Mouse (Mus musculus): ENCODE results near the gene Oxsr1. TPM values are rescaled to one million over a fixed set of nuclear protein-coding genes. Genes with fewer than 3 reads are reported as not detected.
"Not testable (repeated sequence)": the region's sequence is repeated elsewhere in the genome, so short reads cannot be mapped to it uniquely, and the experiment has no call there.

The Oxsr1 gene
- total RNA-seq, 2 experiments from 2014 or later: 16.9 to 29.1 TPM

- no peak for ATAC-seq (replicated peaks; ENCODE audit: poor library complexity)
Observed at GRCm38 (mm10) chr9:119278031-119278430, 44.2 kb downstream of the Oxsr1 start.

GRCm38 (mm10) chr9:119276321-119276720, 45.9 kb downstream of the Oxsr1 start:
- ATAC-seq (replicated peaks; ENCODE audit: poor library complexity): no peak

DNA sequence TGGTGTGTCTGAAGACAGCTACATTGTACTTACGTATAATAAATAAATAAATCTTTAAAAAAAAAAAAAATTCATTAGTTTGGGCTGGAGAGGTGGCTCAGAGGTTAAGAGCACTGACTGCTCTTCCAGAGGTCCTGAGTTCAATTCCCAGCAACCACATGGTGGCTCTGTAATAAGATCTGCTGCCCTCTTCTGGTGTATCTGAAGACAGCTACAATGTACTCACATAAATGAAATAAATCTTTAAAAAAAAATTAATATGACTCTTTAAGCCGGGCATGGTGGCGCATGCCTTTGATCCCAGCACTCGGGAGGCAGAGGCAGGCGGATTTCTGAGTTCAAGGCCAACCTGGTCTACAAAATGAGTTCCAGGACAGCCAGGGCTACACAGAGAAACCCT, 47.4 kb downstream of the Oxsr1 start:
- not testable (repeated sequence) for ATAC-seq (replicated peaks; ENCODE audit: poor library complexity)

GRCm38 (mm10) chr9:119271496-119271895, 50.7 kb downstream of the Oxsr1 start:
- ATAC-seq (replicated peaks; ENCODE audit: poor library complexity): no peak

DNA sequence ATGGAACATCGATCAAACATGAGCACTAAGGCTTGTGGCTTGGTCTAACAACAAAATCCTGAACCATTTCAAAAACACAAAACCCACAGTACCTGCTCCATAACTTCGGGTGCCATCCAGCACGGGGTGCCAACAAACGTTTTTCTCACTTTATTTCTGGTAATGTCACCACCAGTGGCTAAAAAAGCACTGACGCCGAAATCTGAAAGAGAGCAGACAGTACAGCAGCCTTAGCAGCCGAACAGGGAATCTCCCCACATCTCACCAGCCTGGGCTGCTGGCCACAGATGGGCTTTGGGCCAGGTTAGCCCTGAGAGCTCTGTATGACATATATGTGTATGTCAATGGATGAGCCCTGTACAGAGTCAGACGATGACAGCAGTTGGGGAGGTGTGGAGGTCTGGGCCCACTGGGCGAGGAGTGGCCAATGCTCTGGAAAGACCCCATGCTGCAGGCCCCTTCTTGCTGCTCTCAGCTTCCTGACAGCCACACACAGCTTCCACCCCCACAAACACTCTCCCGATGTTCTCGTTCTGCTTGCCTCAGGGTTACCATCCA, 53.6 kb downstream of the Oxsr1 start:
- ATAC-seq (replicated peaks; ENCODE audit: poor library complexity): no peak

DNA sequence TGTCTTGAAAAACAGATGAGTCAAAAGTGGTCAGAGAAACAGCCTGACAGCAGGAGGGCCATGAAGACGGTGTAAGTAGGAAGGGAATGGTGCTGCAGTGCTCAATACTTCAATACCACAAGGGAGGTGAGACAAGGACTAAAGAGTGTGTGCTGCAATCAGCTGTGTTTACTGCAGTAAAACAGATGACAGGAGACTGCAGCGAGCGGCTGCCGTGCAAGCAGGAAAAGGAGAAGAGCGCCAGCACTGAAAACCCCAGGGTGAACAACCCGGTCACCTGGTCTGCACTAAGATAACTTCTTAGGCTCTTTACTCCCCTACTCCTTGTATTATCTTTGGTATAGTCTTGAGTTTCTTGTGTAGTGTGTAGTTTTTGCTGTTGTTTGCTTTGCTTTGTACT, 54.1 kb downstream of the Oxsr1 start:
- ATAC-seq (replicated peaks; ENCODE audit: poor library complexity): no peak

GRCm38 (mm10) chr9:119266121-119266395, 56.2 kb downstream of the Oxsr1 start:
- ATAC-seq (replicated peaks; ENCODE audit: poor library complexity): not testable (repeated sequence)

GRCm38 (mm10) chr9:119265373-119266120, 56.7 kb downstream of the Oxsr1 start:
- peak; percentile 76 for ATAC-seq (replicated peaks; ENCODE audit: poor library complexity)

DNA sequence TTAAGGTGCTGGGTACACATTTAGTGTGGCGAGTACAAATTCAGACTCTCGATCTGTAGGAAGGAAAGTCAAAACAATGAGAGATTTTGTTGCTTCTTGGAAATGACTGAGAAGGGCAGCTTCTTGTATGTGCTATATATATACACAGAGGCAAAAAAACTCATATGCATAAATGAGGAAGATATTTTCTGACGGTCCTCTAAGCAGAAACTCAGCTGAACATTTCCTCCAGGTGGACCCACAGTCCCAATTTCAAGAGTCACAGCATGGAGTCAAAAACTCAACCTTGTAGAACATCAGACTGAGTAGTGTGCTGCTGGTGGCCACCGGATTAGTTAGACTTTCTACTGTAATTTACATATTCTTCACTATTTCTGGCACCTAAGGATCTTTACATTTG, 59.2 kb downstream of the Oxsr1 start:
- no peak for ATAC-seq (replicated peaks; ENCODE audit: poor library complexity)

GRCm38 (mm10) chr9:119260825-119261224, 61.4 kb downstream of the Oxsr1 start:
- no peak for ATAC-seq (replicated peaks; ENCODE audit: poor library complexity)

- ATAC-seq (replicated peaks; ENCODE audit: poor library complexity): no peak
Observed at GRCm38 (mm10) chr9:119258785-119259184, 63.4 kb downstream of the Oxsr1 start.

GRCm38 (mm10) chr9:119258128-119258527, 64.1 kb downstream of the Oxsr1 start:
- no peak for ATAC-seq (replicated peaks; ENCODE audit: poor library complexity)

- no peak for ATAC-seq (replicated peaks; ENCODE audit: poor library complexity)
Observed at GRCm38 (mm10) chr9:119256161-119256560, 66.1 kb downstream of the Oxsr1 start.

DNA sequence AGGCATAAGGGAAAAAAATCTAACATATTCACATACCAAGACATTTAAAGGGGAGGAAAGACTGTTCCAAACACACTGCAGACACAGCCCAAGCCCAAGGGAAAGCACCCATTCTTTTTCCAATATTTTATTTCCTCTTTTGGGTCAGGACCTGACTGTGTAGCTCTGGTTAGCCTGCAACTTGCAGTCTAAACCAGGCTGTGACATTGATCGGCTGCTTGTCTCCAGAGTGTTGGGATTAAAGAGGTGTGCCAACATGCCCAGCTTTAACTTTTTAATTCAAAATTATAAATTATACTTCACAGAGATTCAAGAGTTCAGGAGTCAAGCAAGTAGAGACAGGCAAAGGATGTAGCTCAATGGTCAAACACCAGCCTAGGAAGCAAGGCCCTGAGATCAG, 67.1 kb downstream of the Oxsr1 start:
- ATAC-seq (replicated peaks; ENCODE audit: poor library complexity): no peak

GRCm38 (mm10) chr9:119254187-119254586, 68.0 kb downstream of the Oxsr1 start:
- ATAC-seq (replicated peaks; ENCODE audit: poor library complexity): no peak

DNA sequence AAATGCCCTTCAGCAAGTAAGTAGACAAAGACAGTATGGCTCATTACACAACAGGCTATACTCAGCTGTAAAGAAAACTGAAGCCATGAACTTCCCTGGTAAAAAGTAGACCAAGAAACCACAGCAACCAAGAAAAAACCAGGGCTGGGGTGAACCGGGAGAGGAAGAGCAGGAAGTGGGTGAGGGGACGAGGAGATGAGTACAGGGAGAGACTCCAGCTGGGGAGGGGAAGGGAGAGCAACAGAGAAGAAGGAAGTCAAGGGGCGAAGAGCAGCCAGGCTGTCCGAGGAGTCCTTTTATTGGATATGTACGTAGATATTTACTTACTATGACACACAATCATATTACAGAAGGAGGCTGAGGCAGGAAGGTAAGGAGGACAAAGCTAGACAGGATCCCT, 74.2 kb downstream of the Oxsr1 start:
- ATAC-seq (replicated peaks; ENCODE audit: poor library complexity): peak; percentile 82

DNA sequence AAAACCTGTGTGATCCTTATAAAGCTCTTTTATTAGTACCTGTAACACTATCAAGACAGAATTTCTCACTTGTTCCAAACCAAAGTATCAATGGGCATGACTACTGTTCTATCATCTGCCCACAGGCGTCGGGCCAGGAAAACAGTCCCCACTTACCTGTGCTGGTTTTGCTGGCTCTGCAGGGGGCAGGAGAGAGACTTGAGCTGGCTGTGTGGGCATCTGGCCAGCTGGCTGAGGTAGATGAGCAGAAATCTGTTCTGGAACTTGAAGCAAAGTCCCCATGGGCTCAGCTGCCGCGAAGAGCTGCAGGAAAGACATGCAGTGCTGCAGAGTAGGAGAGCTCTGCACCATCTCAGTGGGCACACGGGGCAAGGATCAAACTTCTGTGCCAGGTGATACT, 75.4 kb downstream of the Oxsr1 start:
- no peak for ATAC-seq (replicated peaks; ENCODE audit: poor library complexity)

GRCm38 (mm10) chr9:119243981-119244380, 78.2 kb downstream of the Oxsr1 start:
- no peak for ATAC-seq (replicated peaks; ENCODE audit: poor library complexity)

GRCm38 (mm10) chr9:119241169-119241865, 80.9 kb downstream of the Oxsr1 start:
- ATAC-seq (replicated peaks; ENCODE audit: poor library complexity): no peak

DNA sequence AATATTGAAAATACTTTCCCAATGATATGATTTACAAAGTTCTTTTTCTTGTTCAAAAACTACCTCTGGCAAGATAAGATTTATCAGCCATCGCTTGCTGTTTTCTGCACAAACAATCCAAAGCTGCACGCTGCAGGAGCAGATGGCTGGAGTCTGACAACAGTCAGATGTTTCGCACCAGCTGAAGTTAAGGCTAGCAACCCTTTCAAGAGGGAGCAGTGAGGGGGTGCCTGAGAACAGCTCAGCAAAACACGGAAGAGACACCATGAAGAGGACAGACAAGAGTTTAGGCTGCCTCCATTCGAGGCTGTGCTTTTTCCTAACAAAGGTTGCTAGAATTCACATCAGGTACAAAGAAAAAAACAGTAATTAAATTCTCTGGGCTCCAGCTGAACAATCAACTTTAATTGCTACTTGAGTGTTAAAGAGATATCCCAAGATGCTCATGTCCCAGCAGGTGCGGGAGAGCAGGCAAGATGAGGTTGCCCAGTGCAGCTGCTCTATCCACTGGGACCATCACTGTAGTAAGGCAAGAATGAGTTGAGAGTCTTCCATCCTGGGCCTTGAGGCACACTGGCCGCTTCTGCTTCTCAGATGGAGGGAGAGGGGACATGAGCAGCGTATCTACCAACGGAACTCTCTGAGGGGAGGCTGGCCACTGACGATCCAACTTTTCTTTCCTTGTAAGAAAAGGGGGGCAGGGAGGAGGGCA, 81.8 kb downstream of the Oxsr1 start:
- ATAC-seq (replicated peaks; ENCODE audit: poor library complexity): no peak

DNA sequence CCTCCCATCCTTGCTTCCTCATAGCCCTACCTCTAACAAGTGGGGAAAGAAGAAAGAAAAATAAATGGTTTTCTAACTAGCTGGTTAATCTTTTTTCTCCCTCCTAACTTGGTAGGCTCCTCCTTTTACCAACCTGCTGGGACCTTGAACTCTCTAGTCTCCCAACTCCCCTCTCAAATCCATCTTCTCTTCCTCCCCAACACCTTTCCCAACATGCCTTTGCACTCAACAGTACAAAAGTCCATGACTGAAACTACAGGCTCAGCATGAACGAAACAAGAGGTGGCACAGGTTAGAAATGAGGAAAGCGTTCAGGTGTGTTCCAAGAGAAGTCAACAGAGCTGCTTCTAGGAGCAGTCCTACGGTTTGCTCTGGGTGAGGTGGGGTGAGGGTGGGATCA, 83.0 kb downstream of the Oxsr1 start:
- ATAC-seq (replicated peaks; ENCODE audit: poor library complexity): no peak

DNA sequence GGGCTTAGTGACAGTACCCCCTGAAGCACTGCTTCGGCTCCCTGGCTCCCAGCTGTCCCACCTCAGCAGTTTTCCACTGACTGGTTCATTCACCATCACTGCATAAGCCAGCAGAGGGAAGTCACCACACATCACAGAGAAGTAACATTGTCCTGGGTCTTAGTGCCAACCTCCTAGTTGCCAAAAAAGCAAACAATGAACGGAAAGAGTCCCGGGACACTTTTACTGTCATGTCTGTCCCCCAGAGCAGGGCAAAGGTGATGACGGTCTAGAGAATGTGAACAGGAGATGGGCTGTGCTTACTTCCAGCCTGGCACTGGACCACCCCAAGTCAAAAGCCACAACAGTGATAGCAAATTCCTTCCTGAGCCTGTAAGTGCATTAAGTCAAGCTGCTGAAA, 83.4 kb downstream of the Oxsr1 start:
- no peak for ATAC-seq (replicated peaks; ENCODE audit: poor library complexity)

All from megakaryocyte progenitor cell, adult 5-6 weeks (primary cell).